Mouse (Mus musculus) urinary bladder, postnatal 4 days (tissue): ENCODE data around the gene Sel1l3.
A peak's percentile ranks its signal among the peaks of the same experiment; 100 is the strongest.

Experiments
- DNase-seq, 2 experiments: peaks; one replicate each; pipeline ENCODE4 v3.0.0; 2021 to 2022; ENCODE audit warnings: low spot score in 2 of 2

Gene Sel1l3

GRCm38 (mm10) chr5:53140158-53140927 is 73.4 kb downstream of the Sel1l3 start:
- no peak for DNase-seq

GRCm38 (mm10) chr5:53139566-53139965 is 74.2 kb downstream of the Sel1l3 start:
- DNase-seq: no peak

- DNase-seq: no peak
Observed at GRCm38 (mm10) chr5:53139140-53139539, 74.6 kb downstream of the Sel1l3 start.

GRCm38 (mm10) chr5:53138025-53138424 is 75.7 kb downstream of the Sel1l3 start:
- DNase-seq: no peak

GRCm38 (mm10) chr5:53135984-53136383 is 77.7 kb downstream of the Sel1l3 start:
- DNase-seq: no peak

GRCm38 (mm10) chr5:53134003-53134402 is 79.7 kb downstream of the Sel1l3 start:
- no peak for DNase-seq

GRCm38 (mm10) chr5:53124701-53125100 is 89.0 kb downstream of the Sel1l3 start:
- DNase-seq: no peak

- no peak for DNase-seq
Observed at GRCm38 (mm10) chr5:53123525-53124286, 90.0 kb downstream of the Sel1l3 start.

GRCm38 (mm10) chr5:53119689-53120088 is 94.0 kb downstream of the Sel1l3 start:
- no peak for DNase-seq

- DNase-seq: no peak
Observed at GRCm38 (mm10) chr5:53118212-53118611, 95.5 kb downstream of the Sel1l3 start.

GRCm38 (mm10) chr5:53114616-53115267 is 99.0 kb downstream of the Sel1l3 start:
- no peak for DNase-seq

GRCm38 (mm10) chr5:53112942-53113341 is 100.8 kb downstream of the Sel1l3 start:
- no peak for DNase-seq

- DNase-seq: no peak
Observed at GRCm38 (mm10) chr5:53111036-53111435, 102.7 kb downstream of the Sel1l3 start.

- no peak for DNase-seq
Observed at GRCm38 (mm10) chr5:53110225-53110624, 103.5 kb downstream of the Sel1l3 start.

- no peak for DNase-seq
Observed at GRCm38 (mm10) chr5:53108668-53109067, 105.1 kb downstream of the Sel1l3 start.

GRCm38 (mm10) chr5:53108026-53108425 is 105.7 kb downstream of the Sel1l3 start:
- DNase-seq: no peak

- DNase-seq: no peak
Observed at GRCm38 (mm10) chr5:53106731-53107130, 107.0 kb downstream of the Sel1l3 start.

- DNase-seq: no peak
Observed at GRCm38 (mm10) chr5:53106125-53106524, 107.6 kb downstream of the Sel1l3 start.

GRCm38 (mm10) chr5:53105716-53106115 is 108.0 kb downstream of the Sel1l3 start:
- peak; percentile 31 to 70 for DNase-seq

GRCm38 (mm10) chr5:53104177-53104855 is 109.4 kb downstream of the Sel1l3 start:
- DNase-seq: no peak

- DNase-seq: no peak
Observed at GRCm38 (mm10) chr5:53101848-53102473, 111.8 kb downstream of the Sel1l3 start.
